Mouse (Mus musculus) hindbrain, embryonic 11.5 days (tissue): Measurements from ENCODE around the gene Hist1h4i. TPM values are rescaled to one million over a fixed set of nuclear protein-coding genes. Genes with fewer than 3 reads are reported as not detected.
"Not testable (repeated sequence)": the region's sequence is repeated elsewhere in the genome, so short reads cannot be mapped to it uniquely, and the experiment has no call there.

Experiments
- ATAC-seq: fragments of 200-750 bp; cut with Nextera tagmentation; 2 replicates; pipeline ENCODE4 v1.8.0; 2017; ENCODE audit warnings: mild to moderate bottlenecking, moderate TSS enrichment, moderate library complexity; ENCODE audit not compliant: low FRiP score
- DNase-seq: peaks from one replicate; pipeline ENCODE4 v3.0.0-alpha.2; 2015; ENCODE audit warnings: low spot score
- H3K27ac ChIP-seq: fragments of 300-500 bp; sonication (generic); 2 replicates; pipeline ENCODE4 v1.5.1; 2014; ENCODE audit warnings: mild to moderate bottlenecking, low read depth, low read length
- H3K27me3 ChIP-seq: fragments of 300-500 bp; sonication (generic); 2 replicates; pipeline ENCODE4 v1.6.1; 2014; ENCODE audit warnings: mild to moderate bottlenecking, low read length, moderate library complexity, mixed read lengths; ENCODE audit not compliant: control insufficient read depth, insufficient read depth
- H3K36me3 ChIP-seq: fragments of 300-500 bp; sonication (generic); 2 replicates; pipeline ENCODE4 v1.6.1; 2014; ENCODE audit warnings: mild to moderate bottlenecking, low read length, moderate library complexity, mixed read lengths; ENCODE audit not compliant: control insufficient read depth, insufficient read depth
- H3K4me1 ChIP-seq: fragments of 300-500 bp; sonication (generic); replicated peaks from 2 replicates; pipeline ENCODE4 v1.6.1; 2014; ENCODE audit warnings: low read length, mixed read lengths; ENCODE audit not compliant: control insufficient read depth, insufficient read depth
- H3K4me2 ChIP-seq: fragments of 300-500 bp; sonication (generic); replicated peaks from 2 replicates; pipeline ENCODE4 v1.6.1; 2014; ENCODE audit warnings: mild to moderate bottlenecking, low read depth, low read length
- H3K4me3 ChIP-seq: fragments of 300-500 bp; sonication (generic); 2 replicates; pipeline ENCODE4 v1.5.1; 2014; ENCODE audit warnings: low read depth, low read length
- H3K9ac ChIP-seq: fragments of 300-500 bp; sonication (generic); 2 replicates; pipeline ENCODE4 v1.6.1; 2014; ENCODE audit warnings: low read depth, low read length
- H3K9me3 ChIP-seq: fragments of 300-500 bp; sonication (generic); 2 replicates; pipeline ENCODE4 v1.6.1; 2016; ENCODE audit warnings: low read length; ENCODE audit not compliant: control insufficient read depth
- WGBS: fragments of 180-500 bp; shearing (Covaris S2); extraction: QIAGEN DNeasy Blood & Tissue Kit; methylation state at CpG from one replicate; pipeline ENCODE4 v1.1.7; 2014; 5-methylcytosine and 5-hydroxymethylcytosine counted together
- polyA plus RNA-seq: library from polyadenylated mRNA; unstranded; fragments of >200 nt; fragmentation: Nextera tagmentation; extraction: Ambion mirVana; gene quantifications from 2 replicates; pipeline ENCODE4 v1.2.1, GENCODE M21; 2014

Gene Hist1h4i
- polyA plus RNA-seq, 1 experiment from 2014 or later = 31.4 TPM

DNA sequence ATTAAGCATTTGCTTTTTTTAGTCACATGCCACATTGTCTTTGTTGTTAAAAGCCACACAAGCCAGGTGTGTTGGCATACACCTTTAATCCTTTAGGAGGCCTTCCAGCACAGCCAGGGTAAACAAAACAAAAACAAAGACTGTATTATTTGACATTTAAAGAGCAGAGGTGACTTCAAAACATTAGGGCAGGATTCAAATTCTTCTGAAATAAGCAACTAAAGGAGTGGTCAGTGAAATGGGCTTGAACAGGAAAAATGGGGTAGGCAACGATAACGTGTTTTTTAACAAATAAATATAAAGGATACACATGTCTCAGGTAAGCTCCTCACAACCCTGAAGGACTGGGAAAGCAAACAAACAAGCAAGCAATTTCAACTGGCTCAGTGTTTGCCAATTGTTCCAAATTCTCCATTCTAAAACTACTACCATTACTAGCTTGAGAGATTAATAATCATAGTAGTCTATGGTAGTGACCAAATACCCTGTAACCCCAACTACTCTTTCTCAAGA, 1.2 kb downstream of the Hist1h4i start:
- Histone ChIP-seq H3K36me3 (no peaks in the 10 kb centered on the region), H3K27ac (peak overlapping the region; percentile 91), H3K4me2 (peak overlapping the region; percentile 51), H3K9me3 (no peaks in the 10 kb centered on the region), H3K4me3 (peak overlapping the region; percentile 37), H3K4me1 (0 out of 2 replicates have a peak, but pooled peaks cover 2% of the 10 kb centered on the region), H3K27me3 (no peaks in the 10 kb centered on the region), H3K9ac (peak overlapping the region; percentile 59; the same call in 1 of the 2 replicates)
- DNase-seq (no peak), ATAC-seq (no peak)
- WGBS = 8% methylated on average over 2 of the region's 2 CpGs

DNA sequence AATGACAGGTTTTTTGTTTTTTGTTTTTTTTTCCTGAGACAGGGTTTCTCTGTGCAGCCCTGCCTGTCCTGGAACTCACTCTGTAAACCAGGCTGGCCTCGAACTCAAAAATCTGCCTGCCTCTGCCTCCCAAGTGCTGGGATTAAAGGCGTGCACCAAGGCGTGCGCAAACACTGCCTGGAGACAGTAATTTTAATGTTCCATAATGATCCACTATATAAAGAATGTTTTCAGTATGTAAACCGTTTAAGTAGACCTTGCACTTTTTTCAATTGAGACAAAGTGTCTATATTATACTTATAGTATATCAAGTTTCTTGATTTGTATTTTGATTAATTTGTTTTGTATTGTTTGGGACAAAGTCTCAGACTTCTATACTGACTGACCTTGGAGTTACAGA, 1.8 kb downstream of the Hist1h4i start:
- no peaks in the 10 kb centered on the region for H3K9me3 ChIP-seq
- H3K27ac ChIP-seq = peak overlapping the region; percentile 91; the same call in 1 of the 2 replicates
- H3K9ac ChIP-seq = no peak overlapping the region
- no peaks in the 10 kb centered on the region for H3K27me3 ChIP-seq
- H3K4me3 ChIP-seq = no peak overlapping the region
- H3K36me3 ChIP-seq = no peaks in the 10 kb centered on the region
- ATAC-seq (no peak), DNase-seq (no peak)
- no peak overlapping the region for H3K4me2 ChIP-seq
- WGBS = 67% methylated on average over 5 of the region's 5 CpGs
- 0 out of 2 replicates have a peak, but pooled peaks cover 2% of the 10 kb centered on the region for H3K4me1 ChIP-seq

DNA sequence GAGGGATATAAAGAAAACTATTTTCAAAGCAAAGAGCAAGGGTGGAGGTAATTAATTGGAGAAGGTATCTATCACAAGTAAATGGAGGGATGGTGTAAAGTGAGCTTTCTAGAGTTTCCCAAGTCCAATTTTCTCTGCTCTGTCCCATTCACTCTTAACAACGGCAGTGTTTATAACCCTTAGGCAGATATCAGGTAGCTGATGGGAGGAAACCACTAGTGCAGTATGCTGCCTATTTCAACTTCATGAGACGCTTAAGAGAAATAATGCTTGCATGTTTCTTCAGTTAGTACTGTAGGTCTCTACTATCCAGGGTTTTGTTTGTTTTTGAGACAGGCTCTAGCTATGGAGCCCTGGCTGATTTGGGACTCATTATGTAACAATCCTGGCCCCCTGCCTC, 3.7 kb downstream of the Hist1h4i start:
- Histone ChIP-seq H3K36me3 (no peaks in the 10 kb centered on the region), H3K4me3 (no peak overlapping the region), H3K27ac (no peak overlapping the region), H3K4me1 (0 out of 2 replicates have a peak, but pooled peaks cover 2% of the 10 kb centered on the region), H3K4me2 (no peak overlapping the region), H3K27me3 (no peaks in the 10 kb centered on the region), H3K9ac (no peak overlapping the region), H3K9me3 (no peaks in the 10 kb centered on the region)
- ATAC-seq (no peak), DNase-seq (no peak)
- WGBS = 82% methylated on average over 2 of the region's 2 CpGs

DNA sequence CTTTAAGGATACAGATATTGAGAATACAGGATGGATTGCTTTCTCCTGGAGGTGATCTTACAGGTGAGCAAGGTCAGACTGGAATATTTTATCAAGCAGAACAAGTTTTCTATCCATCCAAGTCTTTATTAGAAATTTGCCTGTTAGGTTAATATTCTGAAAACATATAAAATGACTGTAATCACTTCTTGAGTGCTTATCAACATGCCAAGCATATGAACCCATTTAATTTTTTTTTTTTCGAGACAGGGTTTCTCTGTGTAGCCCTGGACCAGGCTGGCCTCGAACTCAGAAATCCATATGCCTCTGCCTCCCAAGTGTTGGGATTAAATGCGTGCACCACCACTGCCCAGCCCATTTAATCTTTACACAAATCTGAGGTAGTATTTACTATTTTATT, 4.2 kb downstream of the Hist1h4i start:
- H3K4me1 ChIP-seq = 0 out of 2 replicates have a peak, but pooled peaks cover 2% of the 10 kb centered on the region
- H3K27me3 ChIP-seq = no peaks in the 10 kb centered on the region
- H3K9me3 ChIP-seq = no peaks in the 10 kb centered on the region
- no peaks in the 10 kb centered on the region for H3K36me3 ChIP-seq
- ATAC-seq (no peak), DNase-seq (no peak)
- peak overlapping the region; percentile 59 for H3K9ac ChIP-seq
- peak overlapping the region; percentile 38; the same call in 1 of the 2 replicates for H3K4me3 ChIP-seq
- peak overlapping the region; percentile 60 for H3K4me2 ChIP-seq
- peak overlapping the region; percentile 88 for H3K27ac ChIP-seq
- 64% methylated on average over 3 of the region's 3 CpGs for WGBS

DNA sequence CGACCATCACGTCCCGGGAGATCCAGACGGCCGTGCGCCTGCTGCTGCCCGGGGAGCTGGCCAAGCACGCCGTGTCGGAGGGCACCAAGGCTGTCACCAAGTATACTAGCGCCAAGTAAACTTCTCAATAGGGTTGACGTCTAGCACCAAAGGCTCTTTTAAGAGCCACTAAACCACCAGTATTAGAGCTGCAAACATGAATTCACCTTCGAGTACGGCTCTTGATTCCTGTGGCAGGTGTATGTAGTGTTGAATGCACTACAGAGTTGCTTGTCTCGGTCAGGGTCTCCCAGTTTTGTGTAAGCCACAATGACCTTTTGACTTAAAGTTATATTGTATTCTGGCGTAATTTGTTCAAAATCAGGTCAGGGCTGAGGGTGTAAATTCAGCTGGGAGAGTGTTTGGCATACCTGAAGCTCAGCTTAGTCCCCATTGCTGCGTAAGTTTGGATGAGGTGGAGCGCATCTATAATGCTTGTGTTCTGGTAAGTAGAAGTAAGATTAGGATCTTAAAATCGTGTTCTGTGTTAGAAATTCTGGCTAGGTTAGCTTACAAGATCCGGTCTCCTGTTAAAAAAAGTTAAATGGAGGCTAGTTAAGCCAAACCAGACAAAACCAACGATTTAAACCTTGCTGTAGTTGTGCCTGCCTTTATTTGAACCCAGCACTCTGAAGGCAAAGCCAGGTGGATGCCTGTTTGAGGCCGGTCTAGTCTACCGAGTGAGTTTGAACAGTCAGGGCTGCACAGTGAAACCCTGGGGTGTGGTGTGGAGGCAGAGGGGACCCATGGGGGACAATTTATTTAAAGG, 4.8 kb downstream of the Hist1h4i start:
- ATAC-seq (peak; percentile 22; the same call in 1 of the 2 replicates), DNase-seq (peak; percentile 60)
- 0 out of 2 replicates have a peak, but pooled peaks cover 2% of the 10 kb centered on the region for H3K4me1 ChIP-seq
- no peaks in the 10 kb centered on the region for H3K9me3 ChIP-seq
- peak overlapping the region; percentile 59 for H3K9ac ChIP-seq
- no peaks in the 10 kb centered on the region for H3K27me3 ChIP-seq
- H3K27ac ChIP-seq = peak overlapping the region; percentile 88
- WGBS = 3% methylated on average over 16 of the region's 23 CpGs
- peak overlapping the region; percentile 60 for H3K4me2 ChIP-seq
- peak overlapping the region; percentile 38 for H3K4me3 ChIP-seq
- no peaks in the 10 kb centered on the region for H3K36me3 ChIP-seq

DNA sequence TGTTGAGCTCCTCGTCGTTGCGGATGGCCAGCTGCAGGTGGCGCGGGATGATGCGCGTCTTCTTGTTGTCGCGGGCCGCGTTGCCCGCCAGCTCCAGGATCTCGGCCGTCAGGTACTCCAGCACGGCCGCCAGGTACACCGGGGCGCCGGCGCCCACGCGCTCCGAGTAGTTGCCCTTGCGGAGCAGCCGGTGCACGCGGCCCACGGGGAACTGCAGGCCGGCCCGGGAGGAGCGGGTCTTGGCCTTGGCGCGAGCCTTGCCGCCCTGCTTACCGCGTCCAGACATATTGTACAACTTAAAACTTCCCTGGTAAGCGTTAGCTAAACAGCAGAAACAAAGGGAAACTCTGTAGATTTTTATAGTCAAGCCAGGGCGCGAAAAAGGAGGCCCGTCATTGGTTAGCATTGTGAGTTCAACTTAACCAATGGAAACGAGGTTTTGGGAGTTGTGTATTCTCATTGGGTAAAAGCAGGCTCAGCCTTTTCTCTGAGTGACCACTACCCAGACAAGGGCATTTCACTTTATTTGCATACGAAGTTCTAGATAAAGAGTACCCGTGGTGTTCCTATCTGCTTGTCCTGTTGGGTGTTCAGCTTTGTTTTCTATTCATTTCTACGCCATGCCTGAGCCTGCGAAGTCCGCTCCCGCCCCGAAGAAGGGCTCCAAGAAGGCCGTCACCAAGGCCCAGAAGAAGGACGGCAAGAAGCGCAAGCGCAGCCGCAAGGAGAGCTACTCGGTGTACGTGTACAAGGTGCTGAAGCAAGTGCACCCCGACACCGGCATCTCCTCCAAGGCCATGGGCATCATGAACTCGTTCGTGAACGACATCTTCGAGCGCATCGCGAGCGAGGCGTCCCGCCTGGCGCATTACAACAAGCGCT, 5.7 kb downstream of the Hist1h4i start, which contains the start of the genes Hist1h2ah and Hist1h2bk:
Hist1h2ah (minus strand) TSS at position 302 of the 882 bp plus-strand sequence.
Hist1h2bk (plus strand) TSS at position 604 of the 882 bp plus-strand sequence.
- H3K27me3 ChIP-seq, H3K4me1 ChIP-seq, H3K36me3 ChIP-seq, H3K9me3 ChIP-seq: not testable (repeated sequence)
- Histone ChIP-seq H3K4me2 (peak within 1 kb of the TSS; percentile 60), H3K4me3 (peak within 1 kb of the TSS; percentile 38), H3K27ac (peak within 1 kb of the TSS; percentile 88), H3K9ac (peak within 1 kb of the TSS; percentile 59)
- DNase-seq (peak; percentile 87), ATAC-seq (peak; percentile 99)
- 0% methylated on average over 23 of the region's 69 CpGs for WGBS

DNA sequence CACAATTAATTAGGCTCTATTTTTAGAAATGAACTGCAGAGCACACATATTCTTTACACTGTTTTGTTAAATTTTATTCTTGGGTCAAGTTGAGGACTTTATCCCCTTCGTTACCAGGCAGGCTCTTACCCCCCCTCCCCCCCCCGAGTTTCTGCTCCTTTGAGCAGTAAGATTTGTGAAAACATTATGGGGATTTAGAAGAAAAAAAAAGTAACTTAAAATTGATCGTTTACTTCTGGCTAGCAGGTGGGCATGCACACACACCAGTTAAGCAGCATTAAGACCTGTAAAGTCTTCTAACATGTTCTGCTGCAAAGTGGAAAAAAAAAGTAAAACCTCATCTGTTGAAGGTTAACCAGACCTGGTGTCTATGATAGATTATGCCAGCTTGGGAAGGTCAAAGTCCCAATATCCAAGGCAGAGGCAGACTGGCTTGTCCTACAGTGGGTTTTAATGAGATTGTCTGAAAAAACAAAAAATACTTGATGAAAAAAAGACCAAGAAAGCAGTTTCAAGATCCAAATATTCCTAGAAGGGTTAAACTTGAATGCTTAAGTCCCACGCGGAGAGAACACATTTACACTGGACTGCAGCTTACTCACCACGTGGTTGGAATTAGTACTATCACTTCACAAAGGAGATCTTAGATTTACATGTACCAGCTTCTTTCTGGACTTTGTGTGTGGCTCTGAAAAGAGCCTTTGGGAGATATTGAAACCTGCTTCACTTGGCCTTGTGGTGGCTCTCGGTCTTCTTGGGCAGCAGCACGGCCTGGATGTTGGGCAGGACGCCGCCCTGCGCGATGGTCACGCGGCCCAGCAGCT, 6.5 kb downstream of the Hist1h4i start:
- no peaks in the 10 kb centered on the region for H3K9me3 ChIP-seq
- peak overlapping the region; percentile 41 for H3K4me2 ChIP-seq
- DNase-seq (peak; percentile 57), ATAC-seq (no peak; the same call in 1 of the 2 replicates)
- H3K9ac ChIP-seq = peak overlapping the region; percentile 49
- no peaks in the 10 kb centered on the region for H3K36me3 ChIP-seq
- 0 out of 2 replicates have a peak, but pooled peaks cover 2% of the 10 kb centered on the region for H3K4me1 ChIP-seq
- WGBS = 1% methylated on average over 13 of the region's 14 CpGs
- H3K27me3 ChIP-seq = no peaks in the 10 kb centered on the region
- peak overlapping the region; percentile 31 for H3K4me3 ChIP-seq
- peak overlapping the region; percentile 66 for H3K27ac ChIP-seq
